Mouse (Mus musculus): ENCODE data around the gene Wscd2. TPM values are rescaled to one million over a fixed set of nuclear protein-coding genes. Genes with fewer than 3 reads are reported as not detected.
"Not testable (repeated sequence)": the region's sequence is repeated elsewhere in the genome, so short reads cannot be mapped to it uniquely, and the experiment has no call there.

Gene Wscd2
- polyA plus RNA-seq, 1 experiment = 3.5 TPM

DNA sequence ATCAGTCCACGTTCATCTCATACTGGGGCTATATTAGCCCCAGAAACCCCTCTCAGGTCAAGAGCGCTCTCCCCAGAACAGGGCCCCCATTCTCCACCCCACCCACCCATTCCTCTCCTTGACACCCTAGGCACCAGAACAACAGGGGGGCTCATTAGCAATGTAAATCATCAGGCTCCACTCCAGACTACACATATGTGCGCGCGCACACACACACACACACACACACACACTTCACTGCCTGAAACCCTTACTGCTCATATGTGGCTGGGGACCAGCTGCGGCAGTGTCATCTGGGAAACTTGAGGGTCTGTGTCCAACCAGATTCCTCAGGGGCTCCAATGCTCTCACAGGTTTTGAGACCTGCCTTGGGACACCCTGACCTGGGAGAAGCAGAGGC, 88.3 kb downstream of the Wscd2 start:
- Histone ChIP-seq H3K27ac (ENCODE audit: insufficient read depth, low read depth, low read length) (no peak overlapping the region), H3K27me3 (ENCODE audit: control insufficient read depth, insufficient read depth, low read length) (no peaks in the 10 kb centered on the region), H3K4me3 (ENCODE audit: low read depth, low read length) (no peak overlapping the region), H3K36me3 (ENCODE audit: control insufficient read depth, insufficient read depth, low read length) (no peaks in the 10 kb centered on the region), H3K4me1 (ENCODE audit: control insufficient read depth, insufficient read depth, insufficient read length, low read length) (no peaks in the 10 kb centered on the region)
- WGBS = 87% methylated on average over 6 of the region's 6 CpGs
- no peak for TF ChIP-seq CTCF (IDR thresholded peaks at IDR 0.05; ENCODE audit: extremely low read depth, insufficient read length, insufficient replicate concordance, low read depth, low read length)
- no peak for TF ChIP-seq POLR2A (IDR thresholded peaks at IDR 0.05; ENCODE audit: low read depth, low read length)

DNA sequence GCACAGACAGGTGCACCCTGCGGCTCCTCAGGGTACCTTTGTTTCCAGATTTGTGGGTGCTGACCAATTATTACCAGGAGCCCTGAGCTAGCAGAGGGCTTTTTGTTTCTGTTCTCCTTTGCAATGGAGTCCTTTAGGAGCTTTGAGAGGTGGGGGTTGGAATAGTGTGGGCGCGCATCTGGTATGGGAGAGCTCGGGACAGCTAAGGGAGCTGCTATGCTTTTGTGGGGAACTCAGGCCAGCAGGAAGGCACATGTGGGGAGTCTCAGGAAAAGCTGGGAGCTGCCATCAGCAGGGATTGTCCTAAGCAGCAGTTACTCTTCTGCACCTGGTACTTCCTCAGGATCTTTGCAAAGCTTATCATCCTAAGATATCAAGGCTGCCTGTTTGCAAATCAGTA, 89.0 kb downstream of the Wscd2 start:
- Histone ChIP-seq H3K4me1 (ENCODE audit: control insufficient read depth, insufficient read depth, insufficient read length, low read length) (no peaks in the 10 kb centered on the region), H3K27ac (ENCODE audit: insufficient read depth, low read depth, low read length) (no peak overlapping the region), H3K36me3 (ENCODE audit: control insufficient read depth, insufficient read depth, low read length) (no peaks in the 10 kb centered on the region), H3K27me3 (ENCODE audit: control insufficient read depth, insufficient read depth, low read length) (no peaks in the 10 kb centered on the region), H3K4me3 (ENCODE audit: low read depth, low read length) (no peak overlapping the region)
- WGBS = 68% methylated on average over 4 of the region's 4 CpGs
- no peak for TF ChIP-seq CTCF (IDR thresholded peaks at IDR 0.05; ENCODE audit: extremely low read depth, insufficient read length, insufficient replicate concordance, low read depth, low read length)
- no peak for TF ChIP-seq POLR2A (IDR thresholded peaks at IDR 0.05; ENCODE audit: low read depth, low read length)

DNA sequence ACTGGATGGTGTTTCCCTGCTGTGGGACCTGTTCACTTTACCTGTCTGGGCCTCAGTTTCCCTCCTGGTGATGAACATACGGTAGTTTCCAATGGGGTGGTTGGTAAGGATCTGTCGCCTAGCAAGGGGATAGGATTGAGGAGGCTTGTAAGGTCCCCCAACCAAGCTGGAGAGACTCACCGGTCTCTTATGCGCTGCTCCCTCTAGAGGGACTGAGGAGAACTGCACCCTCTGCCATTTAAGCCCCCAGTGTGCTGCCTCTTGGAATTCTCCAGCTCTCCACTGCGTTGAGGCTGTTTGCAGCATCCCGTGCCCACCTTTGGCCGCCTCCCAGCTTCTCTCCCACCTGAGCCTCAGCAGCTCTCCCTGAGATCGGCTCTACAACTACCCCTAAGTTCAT, 90.1 kb downstream of the Wscd2 start:
- no peak overlapping the region for H3K27ac ChIP-seq (ENCODE audit: insufficient read depth, low read depth, low read length)
- H3K36me3 ChIP-seq (ENCODE audit: control insufficient read depth, insufficient read depth, low read length) = no peaks in the 10 kb centered on the region
- TF ChIP-seq POLR2A (IDR thresholded peaks at IDR 0.05; ENCODE audit: low read depth, low read length) = no peak
- TF ChIP-seq CTCF (IDR thresholded peaks at IDR 0.05; ENCODE audit: extremely low read depth, insufficient read length, insufficient replicate concordance, low read depth, low read length) = peak; percentile 52; the same call in 1 of the 2 replicates
- 60% methylated on average over 8 of the region's 8 CpGs for WGBS
- H3K27me3 ChIP-seq (ENCODE audit: control insufficient read depth, insufficient read depth, low read length) = no peaks in the 10 kb centered on the region
- H3K4me1 ChIP-seq (ENCODE audit: control insufficient read depth, insufficient read depth, insufficient read length, low read length) = no peaks in the 10 kb centered on the region
- H3K4me3 ChIP-seq (ENCODE audit: low read depth, low read length) = no peak overlapping the region

DNA sequence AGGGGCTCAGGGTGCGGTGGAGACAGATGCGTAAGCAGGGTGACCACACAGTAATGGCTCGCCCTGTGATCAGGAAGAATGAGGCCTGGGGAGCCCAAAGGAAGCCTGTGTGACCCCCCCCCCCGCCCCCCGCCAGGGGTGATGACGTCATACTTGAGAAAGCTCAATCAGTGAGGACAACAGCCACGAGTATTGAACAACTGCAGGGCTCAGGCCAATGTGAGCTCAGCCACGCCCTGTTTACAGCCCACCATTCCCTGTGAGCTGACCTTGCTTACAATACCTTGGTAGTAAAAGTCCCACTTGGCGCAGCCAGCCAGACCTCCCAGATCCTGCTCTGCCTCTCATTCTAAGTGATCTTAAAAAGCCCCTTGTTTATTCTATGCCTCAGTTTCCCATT, 90.7 kb downstream of the Wscd2 start:
- no peak overlapping the region for H3K4me3 ChIP-seq (ENCODE audit: low read depth, low read length)
- H3K4me1 ChIP-seq (ENCODE audit: control insufficient read depth, insufficient read depth, insufficient read length, low read length) = no peaks in the 10 kb centered on the region
- no peak overlapping the region for H3K27ac ChIP-seq (ENCODE audit: insufficient read depth, low read depth, low read length)
- WGBS = 41% methylated on average over 9 of the region's 9 CpGs
- no peak for TF ChIP-seq POLR2A (IDR thresholded peaks at IDR 0.05; ENCODE audit: low read depth, low read length)
- no peaks in the 10 kb centered on the region for H3K36me3 ChIP-seq (ENCODE audit: control insufficient read depth, insufficient read depth, low read length)
- no peaks in the 10 kb centered on the region for H3K27me3 ChIP-seq (ENCODE audit: control insufficient read depth, insufficient read depth, low read length)

DNA sequence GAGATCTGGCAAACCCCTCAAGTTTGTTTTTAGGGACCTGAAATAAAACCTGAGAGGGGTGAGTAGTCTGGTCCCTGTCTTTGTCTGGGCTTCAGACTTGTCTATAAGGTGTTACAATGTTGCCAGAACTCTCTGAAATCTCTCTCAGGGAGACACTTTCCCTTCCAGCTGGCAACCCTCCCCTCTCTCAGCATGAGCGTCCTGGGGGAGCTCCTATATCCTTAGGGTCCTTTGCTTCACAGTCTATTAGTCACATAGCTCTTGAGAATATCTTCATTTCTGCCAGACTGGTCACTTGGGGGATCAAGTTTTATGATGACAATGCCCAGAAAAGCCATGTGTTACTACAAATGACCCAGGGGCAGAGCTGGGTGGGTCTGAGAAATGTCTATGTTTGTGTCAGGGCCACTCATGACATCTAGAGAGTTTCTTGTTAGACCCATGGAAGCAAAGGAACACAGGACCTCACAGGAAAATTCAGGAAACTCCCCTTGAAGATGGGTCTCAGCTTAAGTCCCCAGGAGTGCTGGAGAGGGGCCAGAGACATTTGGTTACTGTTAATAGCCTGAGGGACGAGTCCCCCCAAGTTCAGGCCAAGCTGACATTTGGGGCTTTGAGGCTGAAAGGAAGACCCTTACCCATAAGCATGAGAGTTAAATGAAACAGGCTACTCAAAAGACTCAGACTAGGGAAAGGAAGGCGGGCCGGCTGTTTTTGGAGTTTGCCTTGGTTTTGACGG, 93.5 kb downstream of the Wscd2 start:
- H3K4me1 ChIP-seq (ENCODE audit: control insufficient read depth, insufficient read depth, insufficient read length, low read length) = no peaks in the 10 kb centered on the region
- TF ChIP-seq POLR2A (IDR thresholded peaks at IDR 0.05; ENCODE audit: low read depth, low read length) (no peak), CTCF (IDR thresholded peaks at IDR 0.05; ENCODE audit: extremely low read depth, insufficient read length, insufficient replicate concordance, low read depth, low read length) (no peak)
- no peaks in the 10 kb centered on the region for H3K27me3 ChIP-seq (ENCODE audit: control insufficient read depth, insufficient read depth, low read length)
- no peaks in the 10 kb centered on the region for H3K36me3 ChIP-seq (ENCODE audit: control insufficient read depth, insufficient read depth, low read length)
- H3K27ac ChIP-seq (ENCODE audit: insufficient read depth, low read depth, low read length) = no peak overlapping the region
- WGBS = 77% methylated on average over 5 of the region's 5 CpGs
- H3K4me3 ChIP-seq (ENCODE audit: low read depth, low read length) = no peak overlapping the region

DNA sequence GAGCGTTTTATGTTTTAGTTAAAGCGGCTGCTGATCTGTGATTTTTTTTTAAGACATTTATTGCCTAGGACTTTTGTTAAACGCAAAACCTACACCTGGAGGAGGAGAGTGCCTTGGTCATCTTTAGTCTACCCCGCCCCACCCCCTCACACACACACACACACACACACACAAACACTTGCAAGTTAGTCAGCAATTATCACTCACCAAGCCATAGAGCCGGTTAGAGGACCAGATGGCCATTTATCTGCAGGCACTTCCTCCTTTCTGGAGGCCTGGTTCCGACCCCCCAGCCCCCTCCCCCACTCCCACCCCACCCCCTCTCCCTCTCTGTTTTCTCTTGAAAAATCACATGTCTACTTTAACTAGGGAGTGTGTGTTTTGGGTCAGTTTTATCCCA, 94.3 kb downstream of the Wscd2 start:
- H3K36me3 ChIP-seq (ENCODE audit: control insufficient read depth, insufficient read depth, low read length) = no peaks in the 10 kb centered on the region
- no peak overlapping the region for H3K27ac ChIP-seq (ENCODE audit: insufficient read depth, low read depth, low read length)
- no peaks in the 10 kb centered on the region for H3K4me1 ChIP-seq (ENCODE audit: control insufficient read depth, insufficient read depth, insufficient read length, low read length)
- WGBS = 26% methylated on average over 6 of the region's 6 CpGs
- H3K27me3 ChIP-seq (ENCODE audit: control insufficient read depth, insufficient read depth, low read length) = no peaks in the 10 kb centered on the region
- H3K4me3 ChIP-seq (ENCODE audit: low read depth, low read length) = no peak overlapping the region
- TF ChIP-seq CTCF (IDR thresholded peaks at IDR 0.05; ENCODE audit: extremely low read depth, insufficient read length, insufficient replicate concordance, low read depth, low read length) (no peak), POLR2A (IDR thresholded peaks at IDR 0.05; ENCODE audit: low read depth, low read length) (no peak)

DNA sequence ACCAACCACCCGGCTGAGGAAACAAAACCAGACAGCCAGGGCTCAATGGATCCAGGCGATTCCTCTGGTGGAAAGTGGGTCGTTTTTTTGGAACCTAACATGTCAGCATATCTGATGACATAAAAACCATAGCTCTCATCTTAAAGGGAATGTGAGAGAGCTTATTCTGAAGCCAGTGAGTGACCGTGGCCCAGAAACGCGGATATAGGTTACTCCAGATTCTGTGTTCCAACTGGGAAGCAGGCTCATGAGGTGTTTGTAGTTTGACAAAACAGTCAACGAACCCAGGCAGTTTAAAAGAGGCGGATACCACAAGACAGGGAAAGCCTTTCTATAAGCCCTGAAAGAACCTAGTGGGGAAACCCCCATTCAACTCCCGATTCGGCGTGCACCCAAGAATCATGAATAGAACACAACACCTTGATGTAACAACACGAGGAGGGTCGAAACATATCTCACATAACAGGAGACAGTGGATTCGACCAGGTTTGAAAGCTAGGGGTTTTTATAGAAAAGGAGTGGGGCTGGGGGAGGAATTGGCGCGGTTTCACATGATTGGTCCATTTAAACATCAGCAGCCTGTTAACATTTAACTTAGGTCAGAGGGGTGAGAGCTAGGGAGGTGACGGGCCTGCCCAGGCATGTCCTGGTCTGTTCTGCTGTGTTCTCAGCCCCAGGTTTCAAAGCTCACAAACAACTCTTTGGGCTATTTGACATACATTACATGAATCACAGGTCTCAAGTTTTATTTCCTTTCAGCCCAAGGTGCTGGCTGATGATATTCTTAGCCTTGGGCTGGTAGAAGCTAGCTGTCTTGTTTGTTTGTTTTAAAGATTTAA, 95.7 kb downstream of the Wscd2 start:
- not testable (repeated sequence) for H3K4me1 ChIP-seq (ENCODE audit: control insufficient read depth, insufficient read depth, insufficient read length, low read length); H3K27me3 ChIP-seq (ENCODE audit: control insufficient read depth, insufficient read depth, low read length); H3K4me3 ChIP-seq (ENCODE audit: low read depth, low read length); H3K27ac ChIP-seq (ENCODE audit: insufficient read depth, low read depth, low read length); H3K36me3 ChIP-seq (ENCODE audit: control insufficient read depth, insufficient read depth, low read length)
- 74% methylated on average over 17 of the region's 17 CpGs for WGBS

DNA sequence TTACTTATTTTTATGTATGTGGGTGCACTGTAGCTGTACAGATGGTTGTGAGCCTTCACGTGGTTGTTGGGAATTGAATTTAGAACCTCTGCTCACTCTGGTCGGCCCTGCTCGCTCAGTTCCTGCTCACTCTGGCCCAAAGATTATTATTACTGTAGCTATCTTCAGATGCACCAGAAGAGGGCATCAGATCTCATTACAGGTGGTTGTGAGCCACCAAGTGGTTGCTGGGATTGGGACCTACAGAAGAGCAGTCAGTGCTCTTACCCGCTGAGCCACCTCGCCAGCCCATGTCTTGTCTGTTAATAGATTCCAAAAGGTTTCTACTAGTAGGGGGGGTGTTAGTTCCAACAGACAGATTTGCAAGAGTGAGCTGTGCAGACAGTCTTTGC, 96.3 kb downstream of the Wscd2 start:
- not testable (repeated sequence) for H3K4me1 ChIP-seq (ENCODE audit: control insufficient read depth, insufficient read depth, insufficient read length, low read length); H3K27me3 ChIP-seq (ENCODE audit: control insufficient read depth, insufficient read depth, low read length); H3K27ac ChIP-seq (ENCODE audit: insufficient read depth, low read depth, low read length); H3K36me3 ChIP-seq (ENCODE audit: control insufficient read depth, insufficient read depth, low read length); H3K4me3 ChIP-seq (ENCODE audit: low read depth, low read length)
- WGBS = 50% methylated on average over 5 of the region's 5 CpGs
